Mouse (Mus musculus) limb, embryonic 14.5 days (tissue): ENCODE data around the gene Grk2. TPM values are rescaled to one million over a fixed set of nuclear protein-coding genes. Genes with fewer than 3 reads are reported as not detected.
"Not testable (repeated sequence)": the region's sequence is repeated elsewhere in the genome, so short reads cannot be mapped to it uniquely, and the experiment has no call there.

Experiments
- ATAC-seq: fragments of 200-750 bp; cut with Nextera tagmentation; 2 replicates; pipeline ENCODE4 v1.8.0; 2017; ENCODE audit warnings: low read depth, moderate number of reproducible peaks, moderate TSS enrichment; ENCODE audit not compliant: low FRiP score
- DNase-seq: peaks from one replicate; pipeline ENCODE4 v3.0.0-alpha.2; 2015; ENCODE audit warnings: low spot score
- H3K27ac ChIP-seq: fragments of 300-500 bp; sonication (generic); replicated peaks from 2 replicates; pipeline ENCODE4 v1.5.1; 2014; ENCODE audit warnings: low read depth, mild to moderate bottlenecking, low read length, moderate library complexity, mixed read lengths
- H3K27me3 ChIP-seq: fragments of 300-500 bp; sonication (generic); 2 replicates; pipeline ENCODE4 v1.6.1; 2014; ENCODE audit warnings: low read length, mixed read lengths; ENCODE audit not compliant: control insufficient read depth, insufficient read depth
- H3K36me3 ChIP-seq: fragments of 300-500 bp; sonication (generic); 2 replicates; pipeline ENCODE4 v1.6.1; 2014; ENCODE audit warnings: mild to moderate bottlenecking, low read length, moderate library complexity, mixed read lengths; ENCODE audit not compliant: control insufficient read depth, insufficient read depth
- H3K4me1 ChIP-seq: fragments of 300-500 bp; sonication (generic); 2 replicates; pipeline ENCODE4 v1.6.1; 2014; ENCODE audit warnings: antibody characterized with exemption, low read length, mixed read lengths; ENCODE audit not compliant: control insufficient read depth, insufficient read depth
- H3K4me2 ChIP-seq: fragments of 300-500 bp; sonication (generic); replicated peaks from 2 replicates; pipeline ENCODE4 v1.6.1; 2014; ENCODE audit warnings: low read depth, mild to moderate bottlenecking, low read length, moderate library complexity; ENCODE audit not compliant: severe bottlenecking
- H3K4me3 ChIP-seq: fragments of 300-500 bp; sonication (generic); replicated peaks from 2 replicates; pipeline ENCODE4 v1.5.1; 2014; ENCODE audit warnings: low read length
- H3K9ac ChIP-seq: fragments of 300-500 bp; sonication (generic); 2 replicates; pipeline ENCODE4 v1.6.1; 2014; ENCODE audit warnings: mild to moderate bottlenecking, low read depth, low read length, moderate library complexity; ENCODE audit not compliant: severe bottlenecking
- H3K9me3 ChIP-seq: fragments of 300-500 bp; sonication (generic); 2 replicates; pipeline ENCODE4 v1.6.1; 2016; ENCODE audit warnings: low read length; ENCODE audit not compliant: control insufficient read depth
- POLR2A ChIP-seq: fragments of 200-500 bp; IDR thresholded peaks from 2 replicates; pipeline ENCODE4 v1.8.0; 2012; ENCODE audit warnings: inconsistent platforms, mild to moderate bottlenecking, moderate library complexity, borderline replicate concordance; ENCODE audit not compliant: insufficient read depth, insufficient read length; ENCODE audit errors: extremely low read depth
- WGBS: fragments of 180-500 bp; shearing (Covaris S2); extraction: QIAGEN DNeasy Blood & Tissue Kit; methylation state at CpG from one replicate; pipeline ENCODE4 v1.1.7; 2014; 5-methylcytosine and 5-hydroxymethylcytosine counted together
- microRNA-seq: library from miRNA; unstranded; fragments of <30 nt; microRNA quantifications from one replicate; pipeline ENCODE4, GENCODE M21; 2016
- polyA plus RNA-seq, 2 experiments: library from polyadenylated mRNA; depleted of rRNA in 1 of 2; stranded (reverse) in 1 of 2; unstranded in 1 of 2; fragments of >200 nt; fragmentation: Nextera tagmentation in 1 of 2; extraction: Ambion mirVana in 1 of 2; gene quantifications; 2 replicates each; pipeline versions ENCODE4 v1.2.1 to v1.2.3; 2012 to 2014

Grk2 gene
- polyA plus RNA-seq, 2 experiments: 22.9 to 83.6 TPM

GRCm38 (mm10) chr19:4254230-4254629, 51.8 kb downstream of the Grk2 start:
- 89% methylated on average over 7 of the region's 7 CpGs for WGBS
- Histone ChIP-seq H3K27me3 (no peaks in the 10 kb centered on the region), H3K4me1 (peaks cover 5% of the 10 kb centered on the region; the same call in 1 of the 2 replicates), H3K4me2 (no peak overlapping the region), H3K27ac (no peak overlapping the region), H3K36me3 (no peaks in the 10 kb centered on the region), H3K9ac (no peak overlapping the region), H3K9me3 (no peaks in the 10 kb centered on the region), H3K4me3 (no peak overlapping the region)
- ATAC-seq: no peak
- DNase-seq: no peak
- TF ChIP-seq POLR2A: no peak

GRCm38 (mm10) chr19:4248683-4249082, 57.3 kb downstream of the Grk2 start:
- H3K27ac ChIP-seq, H3K4me1 ChIP-seq, DNase-seq, ATAC-seq, H3K4me3 ChIP-seq, H3K4me2 ChIP-seq, H3K9ac ChIP-seq, H3K27me3 ChIP-seq, H3K9me3 ChIP-seq, H3K36me3 ChIP-seq: not testable (repeated sequence)
- 63% methylated on average over 1 of the region's 1 CpGs for WGBS

- no peak for TF ChIP-seq POLR2A
- DNase-seq (no peak), ATAC-seq (no peak)
- no peaks in the 10 kb centered on the region for H3K4me1 ChIP-seq
- WGBS: 57% methylated on average over 1 of the region's 1 CpGs
- H3K27me3 ChIP-seq: no peaks in the 10 kb centered on the region
- no peak overlapping the region for H3K27ac ChIP-seq
- H3K9me3 ChIP-seq: no peaks in the 10 kb centered on the region
- no peak overlapping the region for H3K4me3 ChIP-seq
- no peak overlapping the region for H3K9ac ChIP-seq
- H3K4me2 ChIP-seq: no peak overlapping the region
- H3K36me3 ChIP-seq: no peaks in the 10 kb centered on the region
These were observed 59.0 kb downstream of the Grk2 start for GRCm38 (mm10) chr19:4247010-4247409.

- no peak overlapping the region for H3K9ac ChIP-seq
- no peak overlapping the region for H3K27ac ChIP-seq
- DNase-seq (no peak), ATAC-seq (no peak)
- no peak for TF ChIP-seq POLR2A
- no peaks in the 10 kb centered on the region for H3K9me3 ChIP-seq
- H3K27me3 ChIP-seq: no peaks in the 10 kb centered on the region
- H3K36me3 ChIP-seq: no peaks in the 10 kb centered on the region
- peaks cover 3% of the 10 kb centered on the region; the same call in 1 of the 2 replicates for H3K4me1 ChIP-seq
- no peak overlapping the region for H3K4me2 ChIP-seq
- 78% methylated on average over 6 of the region's 6 CpGs for WGBS
- no peak overlapping the region for H3K4me3 ChIP-seq
These were observed 61.2 kb downstream of the Grk2 start for GRCm38 (mm10) chr19:4244775-4245174.

- no peak overlapping the region for H3K4me3 ChIP-seq
- H3K27me3 ChIP-seq: no peaks in the 10 kb centered on the region
- H3K27ac ChIP-seq: no peak overlapping the region
- TF ChIP-seq POLR2A: no peak
- H3K9me3 ChIP-seq: no peaks in the 10 kb centered on the region
- WGBS: 65% methylated on average over 3 of the region's 3 CpGs
- H3K4me1 ChIP-seq: peaks cover 3% of the 10 kb centered on the region; the same call in 1 of the 2 replicates
- no peak for DNase-seq
- no peak overlapping the region for H3K4me2 ChIP-seq
- no peak overlapping the region for H3K9ac ChIP-seq
- ATAC-seq: no peak
- no peaks in the 10 kb centered on the region for H3K36me3 ChIP-seq
These were observed 63.6 kb downstream of the Grk2 start for GRCm38 (mm10) chr19:4242416-4242815.

GRCm38 (mm10) chr19:4240247-4240668, 65.8 kb downstream of the Grk2 start:
- DNase-seq: no peak
- Histone ChIP-seq H3K4me2 (no peak overlapping the region), H3K4me1 (peaks cover 3% of the 10 kb centered on the region; the same call in 1 of the 2 replicates), H3K9ac (no peak overlapping the region), H3K36me3 (no peaks in the 10 kb centered on the region), H3K9me3 (no peaks in the 10 kb centered on the region), H3K4me3 (no peak overlapping the region), H3K27ac (no peak overlapping the region), H3K27me3 (no peaks in the 10 kb centered on the region)
- no peak for ATAC-seq
- 26% methylated on average over 8 of the region's 8 CpGs for WGBS
- no peak for TF ChIP-seq POLR2A

Small RNA genes within 50 kb of the gene (microRNA-seq; reads per million reads assigned to microRNA genes)
- gene Mir6985: not detected

Other genes starting within 250 kb of the Grk2 start
- gene Gstp3, start 246.7 kb downstream of the Grk2 start, polyA plus RNA-seq (2012; rRNA removed): 0.63 and 0.69 TPM in 2 replicates
- gene Gstp3, start 246.7 kb downstream of the Grk2 start, polyA plus RNA-seq (2014; fragmentation: Nextera tagmentation; extraction: Ambion mirVana): 0.41 and 0.47 TPM in 2 replicates
- not detected in 2 replicates for gene Cabp2, start 224.6 kb downstream of the Grk2 start, polyA plus RNA-seq (2012; rRNA removed)
- gene Cabp2, start 224.6 kb downstream of the Grk2 start, polyA plus RNA-seq (2014; fragmentation: Nextera tagmentation; extraction: Ambion mirVana): not detected in 2 replicates
- 45.2 and 52.1 TPM in 2 replicates for gene Cdk2ap2, start 209.0 kb downstream of the Grk2 start, polyA plus RNA-seq (2012; rRNA removed)
- 67.0 and 67.6 TPM in 2 replicates for gene Cdk2ap2, start 209.0 kb downstream of the Grk2 start, polyA plus RNA-seq (2014; fragmentation: Nextera tagmentation; extraction: Ambion mirVana)
- 16.2 and 20.8 TPM in 2 replicates for gene Pitpnm1, start 206.2 kb downstream of the Grk2 start, polyA plus RNA-seq (2012; rRNA removed)
- gene Pitpnm1, start 206.2 kb downstream of the Grk2 start, polyA plus RNA-seq (2014; fragmentation: Nextera tagmentation; extraction: Ambion mirVana): 4.5 and 6.7 TPM in 2 replicates
- gene Aip, start 180.4 kb downstream of the Grk2 start, polyA plus RNA-seq (2012; rRNA removed): 96.0 and 119 TPM in 2 replicates
- 86.4 and 95.7 TPM in 2 replicates for gene Aip, start 180.4 kb downstream of the Grk2 start, polyA plus RNA-seq (2014; fragmentation: Nextera tagmentation; extraction: Ambion mirVana)
- gene Gpr152, start 166.4 kb downstream of the Grk2 start, polyA plus RNA-seq (2012; rRNA removed): 0.01 and 0.05 TPM in 2 replicates
- gene Gpr152, start 166.4 kb downstream of the Grk2 start, polyA plus RNA-seq (2014; fragmentation: Nextera tagmentation; extraction: Ambion mirVana): not detected in 2 replicates
- gene Cabp4, start 162.2 kb downstream of the Grk2 start, polyA plus RNA-seq (2012; rRNA removed): 0.05 and 0.06 TPM in 2 replicates
- gene Cabp4, start 162.2 kb downstream of the Grk2 start, polyA plus RNA-seq (2014; fragmentation: Nextera tagmentation; extraction: Ambion mirVana): 0.10 TPM in 2 replicates
- gene Coro1b, start 157.6 kb downstream of the Grk2 start, polyA plus RNA-seq (2012; rRNA removed): 229 and 261 TPM in 2 replicates
- gene Coro1b, start 157.6 kb downstream of the Grk2 start, polyA plus RNA-seq (2014; fragmentation: Nextera tagmentation; extraction: Ambion mirVana): 148 and 153 TPM in 2 replicates
- gene Ptprcap, start 152.6 kb downstream of the Grk2 start, polyA plus RNA-seq (2012; rRNA removed): 7.0 and 8.9 TPM in 2 replicates
- 7.8 and 8.9 TPM in 2 replicates for gene Ptprcap, start 152.6 kb downstream of the Grk2 start, polyA plus RNA-seq (2014; fragmentation: Nextera tagmentation; extraction: Ambion mirVana)
- gene Rps6kb2, start 142.9 kb downstream of the Grk2 start, polyA plus RNA-seq (2012; rRNA removed): 76.4 and 85.1 TPM in 2 replicates
- gene Rps6kb2, start 142.9 kb downstream of the Grk2 start, polyA plus RNA-seq (2014; fragmentation: Nextera tagmentation; extraction: Ambion mirVana): 43.0 and 47.2 TPM in 2 replicates
- 2.6 and 5.6 TPM in 2 replicates for gene Carns1, start 130.7 kb downstream of the Grk2 start, polyA plus RNA-seq (2012; rRNA removed)
- 1.4 and 1.8 TPM in 2 replicates for gene Carns1, start 130.7 kb downstream of the Grk2 start, polyA plus RNA-seq (2014; fragmentation: Nextera tagmentation; extraction: Ambion mirVana)
- gene Tbc1d10c, start 114.9 kb downstream of the Grk2 start, polyA plus RNA-seq (2012; rRNA removed): 4.5 and 5.8 TPM in 2 replicates
- gene Tbc1d10c, start 114.9 kb downstream of the Grk2 start, polyA plus RNA-seq (2014; fragmentation: Nextera tagmentation; extraction: Ambion mirVana): 3.5 and 3.9 TPM in 2 replicates
- gene Ppp1ca, start 114.2 kb downstream of the Grk2 start, polyA plus RNA-seq (2012; rRNA removed): 490 and 517 TPM in 2 replicates
- 794 and 821 TPM in 2 replicates for gene Ppp1ca, start 114.2 kb downstream of the Grk2 start, polyA plus RNA-seq (2014; fragmentation: Nextera tagmentation; extraction: Ambion mirVana)
- gene Rad9a, start 104.6 kb downstream of the Grk2 start, polyA plus RNA-seq (2012; rRNA removed): 57.5 and 75.5 TPM in 2 replicates
- gene Rad9a, start 104.6 kb downstream of the Grk2 start, polyA plus RNA-seq (2014; fragmentation: Nextera tagmentation; extraction: Ambion mirVana): 33.3 and 38.0 TPM in 2 replicates
- gene Clcf1, start 92.0 kb downstream of the Grk2 start, polyA plus RNA-seq (2012; rRNA removed): 42.8 and 61.2 TPM in 2 replicates
- gene Clcf1, start 92.0 kb downstream of the Grk2 start, polyA plus RNA-seq (2014; fragmentation: Nextera tagmentation; extraction: Ambion mirVana): 7.7 and 8.7 TPM in 2 replicates
- 0.83 and 1.0 TPM in 2 replicates for gene AC109138.7, start 91.9 kb downstream of the Grk2 start, polyA plus RNA-seq (2012; rRNA removed)
- not detected in 2 replicates for gene AC109138.7, start 91.9 kb downstream of the Grk2 start, polyA plus RNA-seq (2014; fragmentation: Nextera tagmentation; extraction: Ambion mirVana)
- 48.0 and 50.7 TPM in 2 replicates for gene Pold4, start 74.3 kb downstream of the Grk2 start, polyA plus RNA-seq (2012; rRNA removed)
- 26.5 and 28.4 TPM in 2 replicates for gene Pold4, start 74.3 kb downstream of the Grk2 start, polyA plus RNA-seq (2014; fragmentation: Nextera tagmentation; extraction: Ambion mirVana)
- gene Ssh3, start 37.0 kb downstream of the Grk2 start, polyA plus RNA-seq (2012; rRNA removed): 57.5 and 65.5 TPM in 2 replicates
- gene Ssh3, start 37.0 kb downstream of the Grk2 start, polyA plus RNA-seq (2014; fragmentation: Nextera tagmentation; extraction: Ambion mirVana): 21.2 and 22.3 TPM in 2 replicates
- 25.2 and 33.2 TPM in 2 replicates for gene Ankrd13d, start 23.1 kb downstream of the Grk2 start, polyA plus RNA-seq (2012; rRNA removed)
- gene Ankrd13d, start 23.1 kb downstream of the Grk2 start, polyA plus RNA-seq (2014; fragmentation: Nextera tagmentation; extraction: Ambion mirVana): 10.2 and 11.5 TPM in 2 replicates
- 99.7 and 126 TPM in 2 replicates for gene Kdm2a, start 92.1 kb upstream of the Grk2 start, polyA plus RNA-seq (2012; rRNA removed)
- gene Kdm2a, start 92.1 kb upstream of the Grk2 start, polyA plus RNA-seq (2014; fragmentation: Nextera tagmentation; extraction: Ambion mirVana): 54.4 and 59.8 TPM in 2 replicates
- gene Rhod, start 133.2 kb upstream of the Grk2 start, polyA plus RNA-seq (2012; rRNA removed): 33.8 and 36.6 TPM in 2 replicates
- 44.2 and 51.0 TPM in 2 replicates for gene Rhod, start 133.2 kb upstream of the Grk2 start, polyA plus RNA-seq (2014; fragmentation: Nextera tagmentation; extraction: Ambion mirVana)
- gene Syt12, start 171.2 kb upstream of the Grk2 start, polyA plus RNA-seq (2012; rRNA removed): 0.41 and 0.50 TPM in 2 replicates
- gene Syt12, start 171.2 kb upstream of the Grk2 start, polyA plus RNA-seq (2014; fragmentation: Nextera tagmentation; extraction: Ambion mirVana): 0.21 and 0.39 TPM in 2 replicates
- not detected in 2 replicates for gene 2010003K11Rik, start 192.4 kb upstream of the Grk2 start, polyA plus RNA-seq (2012; rRNA removed)
- not detected in 2 replicates for gene 2010003K11Rik, start 192.4 kb upstream of the Grk2 start, polyA plus RNA-seq (2014; fragmentation: Nextera tagmentation; extraction: Ambion mirVana)
- 11.8 and 14.8 TPM in 2 replicates for gene Pcx, start 204.2 kb upstream of the Grk2 start, polyA plus RNA-seq (2012; rRNA removed)
- gene Pcx, start 204.2 kb upstream of the Grk2 start, polyA plus RNA-seq (2014; fragmentation: Nextera tagmentation; extraction: Ambion mirVana): 14.8 and 17.6 TPM in 2 replicates